Mouse (Mus musculus) adrenal gland, postnatal 10 days (tissue): ENCODE measurements at regions not wholly inside any gene's neighbourhood (a gene's known extent, or its start where the extent isn't known, plus 50 kb on each side); places are given as distances from the start of the nearest gene placed in this dataset.

ENCODE experiments used
- DNase-seq: peaks from one replicate; pipeline ENCODE4 v3.0.0; 2021; ENCODE audit warnings: mixed read lengths

GRCm38 (mm10) chr9:49849442-49849841 is 50.7 kb upstream of the Ncam1 start:
- DNase-seq, result no peak

GRCm38 (mm10) chr9:49848943-49849342 is 50.2 kb upstream of the Ncam1 start:
- DNase-seq, result no peak
